Mouse (Mus musculus) midbrain, embryonic 16.5 days (tissue): ENCODE results near the gene Gcnt1. TPM values are rescaled to one million over a fixed set of nuclear protein-coding genes. Genes with fewer than 3 reads are reported as not detected.

ENCODE experiments used
- ATAC-seq: fragments of 200-750 bp; cut with Nextera tagmentation; 2 replicates; pipeline ENCODE4 v1.8.0; 2017; ENCODE audit warnings: moderate TSS enrichment
- H3K27ac ChIP-seq: fragments of 300-500 bp; sonication (generic); 2 replicates; pipeline ENCODE4 v1.5.1; 2014; ENCODE audit warnings: mild to moderate bottlenecking, low read length, mixed read lengths
- H3K27me3 ChIP-seq: fragments of 300-500 bp; sonication (generic); 2 replicates; pipeline ENCODE4 v1.6.1; 2014; ENCODE audit warnings: low read depth, low read length, mixed read lengths; ENCODE audit not compliant: control insufficient read depth, insufficient read depth
- H3K36me3 ChIP-seq: fragments of 300-500 bp; sonication (generic); 2 replicates; pipeline ENCODE4 v1.6.1; 2014; ENCODE audit warnings: mild to moderate bottlenecking, low read length, moderate library complexity, mixed read lengths; ENCODE audit not compliant: control insufficient read depth, insufficient read depth
- H3K4me1 ChIP-seq: fragments of 300-500 bp; sonication (generic); 2 replicates; pipeline ENCODE4 v1.6.1; 2014; ENCODE audit warnings: mild to moderate bottlenecking, low read length, mixed read lengths; ENCODE audit not compliant: control insufficient read depth, insufficient read depth
- H3K4me2 ChIP-seq: fragments of 300-500 bp; sonication (generic); 2 replicates; pipeline ENCODE4 v1.6.1; 2014; ENCODE audit warnings: mild to moderate bottlenecking, low read length, mixed read lengths
- H3K4me3 ChIP-seq: fragments of 300-500 bp; sonication (generic); 2 replicates; pipeline ENCODE4 v1.5.1; 2014; ENCODE audit warnings: low read depth, mild to moderate bottlenecking, low read length, moderate library complexity, mixed read lengths
- H3K9ac ChIP-seq: fragments of 300-500 bp; sonication (generic); 2 replicates; pipeline ENCODE4 v1.6.1; 2014; ENCODE audit warnings: low read depth, low read length, mixed read lengths
- H3K9me3 ChIP-seq: fragments of 300-500 bp; sonication (generic); replicated peaks from 2 replicates; pipeline ENCODE4 v1.6.1; 2014; ENCODE audit warnings: mild to moderate bottlenecking, low read length, mixed read lengths; ENCODE audit not compliant: control insufficient read depth, poor library complexity, severe bottlenecking
- WGBS: fragments of 180-500 bp; shearing (Covaris S2); extraction: QIAGEN DNeasy Blood & Tissue Kit; methylation state at CpG from one replicate; pipeline ENCODE4 v1.1.7; 2014; 5-methylcytosine and 5-hydroxymethylcytosine counted together
- polyA plus RNA-seq: library from polyadenylated mRNA; unstranded; fragments of >200 nt; fragmentation: Nextera tagmentation; extraction: Ambion mirVana; gene quantifications from 2 replicates; pipeline ENCODE4 v1.2.1, GENCODE M21; 2015

Gcnt1 gene
- polyA plus RNA-seq, 1 experiment from 2014 or later: 0.55 TPM

DNA sequence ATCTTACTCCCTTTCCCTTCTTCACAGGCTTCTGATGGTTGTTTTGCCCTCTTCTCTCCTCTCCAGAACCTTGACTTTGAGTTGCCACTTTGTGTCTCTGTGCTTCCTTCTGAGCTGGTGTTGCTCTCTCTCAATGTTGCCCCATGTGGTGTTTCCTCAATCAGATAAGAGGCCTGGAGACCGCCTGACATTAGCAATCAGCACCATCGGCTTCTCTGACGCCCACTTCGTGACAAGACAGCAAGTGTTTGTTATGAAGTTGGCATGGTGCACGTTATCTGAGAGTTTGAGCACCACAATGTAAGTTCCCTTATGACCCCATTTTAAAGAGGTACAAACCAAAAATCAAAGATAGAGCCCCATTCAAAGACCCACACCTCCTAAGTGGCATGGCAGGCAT lies 76.6 kb downstream of the Gcnt1 start:
- H3K36me3 ChIP-seq: no peaks in the 10 kb centered on the region
- H3K4me2 ChIP-seq: no peak overlapping the region
- H3K4me1 ChIP-seq: no peaks in the 10 kb centered on the region
- no peak for ATAC-seq
- H3K9ac ChIP-seq: no peak overlapping the region
- WGBS: 87% methylated on average over 5 of the region's 5 CpGs
- H3K27me3 ChIP-seq: no peaks in the 10 kb centered on the region
- no peak overlapping the region for H3K4me3 ChIP-seq
- no peak overlapping the region for H3K27ac ChIP-seq
- no peaks in the 10 kb centered on the region for H3K9me3 ChIP-seq

DNA sequence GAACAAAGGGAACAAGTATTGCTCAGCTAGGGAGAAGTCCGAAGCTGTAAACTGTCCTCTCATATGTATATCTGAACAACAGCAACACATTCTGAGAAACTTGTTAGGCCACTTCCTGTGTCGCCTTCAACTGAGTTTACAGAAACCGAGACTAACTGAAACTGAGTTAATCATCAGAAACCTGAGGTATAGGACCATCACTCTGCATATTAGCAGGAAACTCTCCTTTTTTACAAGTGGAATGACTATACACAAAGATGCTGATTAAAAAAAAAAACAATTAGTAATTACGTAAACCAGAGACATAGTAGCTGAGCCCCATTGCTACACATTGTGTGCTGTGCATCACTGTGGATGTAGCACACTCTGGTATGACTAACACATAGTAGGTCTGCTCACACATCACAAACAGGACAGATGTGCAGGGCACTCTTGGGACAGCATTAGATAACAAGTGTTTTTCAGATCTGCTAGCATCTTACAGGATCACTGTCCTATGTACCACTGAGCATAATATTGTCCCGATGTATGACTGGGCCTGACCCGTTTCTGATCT lies 77.4 kb downstream of the Gcnt1 start:
- Histone ChIP-seq H3K4me2 (no peak overlapping the region), H3K4me3 (no peak overlapping the region), H3K27ac (no peak overlapping the region), H3K9ac (no peak overlapping the region), H3K36me3 (no peaks in the 10 kb centered on the region), H3K27me3 (no peaks in the 10 kb centered on the region), H3K4me1 (no peaks in the 10 kb centered on the region), H3K9me3 (no peaks in the 10 kb centered on the region)
- ATAC-seq: no peak
- WGBS: 93% methylated on average over 6 of the region's 6 CpGs

DNA sequence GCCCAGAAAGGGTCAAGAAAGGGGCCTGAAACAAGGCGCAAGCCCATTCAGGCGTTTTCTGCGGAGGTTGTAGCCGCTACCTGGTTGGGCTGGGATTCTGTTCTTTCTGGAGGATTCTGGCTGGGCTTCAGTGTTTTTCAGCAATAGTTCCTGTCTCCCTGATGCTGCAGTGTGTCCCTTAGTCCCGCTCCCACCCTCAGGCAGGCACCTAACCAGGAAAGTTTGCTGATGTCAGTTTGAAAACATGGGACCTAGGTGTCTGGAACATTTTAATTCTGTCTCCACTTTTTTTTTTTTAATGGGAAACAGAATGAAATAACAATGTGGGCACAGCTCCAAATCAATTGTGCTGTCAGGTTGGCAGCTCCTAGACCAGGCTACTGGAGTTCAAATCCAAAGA lies 78.5 kb downstream of the Gcnt1 start:
- H3K4me1 ChIP-seq: no peaks in the 10 kb centered on the region
- no peaks in the 10 kb centered on the region for H3K9me3 ChIP-seq
- H3K4me2 ChIP-seq: no peak overlapping the region
- 92% methylated on average over 5 of the region's 5 CpGs for WGBS
- H3K36me3 ChIP-seq: no peaks in the 10 kb centered on the region
- H3K27me3 ChIP-seq: no peaks in the 10 kb centered on the region
- no peak for ATAC-seq
- no peak overlapping the region for H3K4me3 ChIP-seq
- no peak overlapping the region for H3K27ac ChIP-seq
- no peak overlapping the region for H3K9ac ChIP-seq

DNA sequence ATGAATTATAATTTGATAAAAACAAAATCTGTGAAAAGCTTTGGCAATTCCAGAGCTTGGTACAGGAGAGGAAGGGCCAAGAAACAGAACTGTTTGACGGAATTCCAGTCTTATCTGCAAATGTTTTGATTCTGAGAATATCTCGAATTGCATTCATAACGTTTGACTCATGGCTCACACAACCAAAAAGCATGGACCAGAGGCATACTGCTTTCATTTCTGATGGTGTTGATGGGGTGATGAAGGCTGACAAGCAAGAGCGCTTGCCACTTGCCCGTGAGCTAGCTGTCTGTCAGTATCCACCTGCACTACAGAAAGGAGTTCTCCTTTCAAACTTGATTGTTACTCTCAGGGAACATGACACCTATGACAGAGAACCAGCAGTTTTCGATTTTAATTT lies 83.1 kb downstream of the Gcnt1 start:
- H3K9ac ChIP-seq: no peak overlapping the region
- no peak overlapping the region for H3K4me2 ChIP-seq
- H3K27me3 ChIP-seq: no peaks in the 10 kb centered on the region
- ATAC-seq: no peak
- no peaks in the 10 kb centered on the region for H3K4me1 ChIP-seq
- no peak overlapping the region for H3K4me3 ChIP-seq
- no peaks in the 10 kb centered on the region for H3K9me3 ChIP-seq
- WGBS: 91% methylated on average over 6 of the region's 6 CpGs
- H3K36me3 ChIP-seq: no peaks in the 10 kb centered on the region
- H3K27ac ChIP-seq: no peak overlapping the region

DNA sequence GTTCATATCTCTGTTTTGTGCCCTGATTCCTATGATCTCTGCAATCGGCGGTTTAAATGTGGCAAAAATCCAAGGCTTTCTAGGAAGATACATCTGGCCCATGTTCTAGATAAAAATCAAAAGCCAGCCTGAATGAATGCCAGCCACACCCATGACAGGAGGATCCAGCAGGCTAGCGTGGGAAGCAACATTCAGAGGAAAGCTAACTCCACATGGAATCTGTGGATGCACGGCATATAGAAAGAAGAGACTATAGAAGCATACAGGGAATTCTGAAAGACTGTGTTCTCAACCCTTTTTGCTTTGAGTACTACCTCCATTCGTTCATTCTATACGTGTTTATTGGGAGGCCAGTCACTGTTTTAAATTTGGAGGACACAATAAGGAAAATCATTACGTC lies 86.6 kb downstream of the Gcnt1 start:
- Histone ChIP-seq H3K4me2 (no peak overlapping the region), H3K9me3 (no peaks in the 10 kb centered on the region), H3K9ac (no peak overlapping the region), H3K4me3 (no peak overlapping the region), H3K27me3 (no peaks in the 10 kb centered on the region), H3K27ac (no peak overlapping the region), H3K36me3 (no peaks in the 10 kb centered on the region), H3K4me1 (no peaks in the 10 kb centered on the region)
- ATAC-seq: no peak
- 77% methylated on average over 7 of the region's 7 CpGs for whole genome bisulfite sequencing

DNA sequence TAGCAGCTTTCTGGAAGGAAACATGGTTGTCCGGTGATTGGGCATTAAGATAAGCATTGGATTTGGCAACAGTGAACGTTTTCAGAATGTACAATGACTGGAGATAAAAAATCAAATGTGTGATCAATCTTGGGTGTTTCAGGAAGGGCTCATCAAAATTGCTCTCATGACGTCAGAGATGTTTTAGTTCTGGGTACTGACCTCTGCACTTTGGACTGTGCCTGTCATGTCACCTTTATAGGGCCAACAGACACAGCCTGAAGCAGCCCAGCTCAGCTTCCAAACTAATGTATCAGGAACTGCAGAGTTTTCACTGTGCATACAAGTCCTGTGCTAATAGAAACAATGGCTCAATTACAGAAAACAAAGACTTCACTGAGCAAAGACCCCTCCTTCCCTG lies 89.3 kb downstream of the Gcnt1 start:
- WGBS: 82% methylated on average over 3 of the region's 3 CpGs
- Histone ChIP-seq H3K9me3 (no peaks in the 10 kb centered on the region), H3K27ac (no peak overlapping the region), H3K27me3 (no peaks in the 10 kb centered on the region), H3K9ac (no peak overlapping the region), H3K36me3 (no peaks in the 10 kb centered on the region), H3K4me3 (no peak overlapping the region), H3K4me1 (no peaks in the 10 kb centered on the region), H3K4me2 (no peak overlapping the region)
- no peak for ATAC-seq

DNA sequence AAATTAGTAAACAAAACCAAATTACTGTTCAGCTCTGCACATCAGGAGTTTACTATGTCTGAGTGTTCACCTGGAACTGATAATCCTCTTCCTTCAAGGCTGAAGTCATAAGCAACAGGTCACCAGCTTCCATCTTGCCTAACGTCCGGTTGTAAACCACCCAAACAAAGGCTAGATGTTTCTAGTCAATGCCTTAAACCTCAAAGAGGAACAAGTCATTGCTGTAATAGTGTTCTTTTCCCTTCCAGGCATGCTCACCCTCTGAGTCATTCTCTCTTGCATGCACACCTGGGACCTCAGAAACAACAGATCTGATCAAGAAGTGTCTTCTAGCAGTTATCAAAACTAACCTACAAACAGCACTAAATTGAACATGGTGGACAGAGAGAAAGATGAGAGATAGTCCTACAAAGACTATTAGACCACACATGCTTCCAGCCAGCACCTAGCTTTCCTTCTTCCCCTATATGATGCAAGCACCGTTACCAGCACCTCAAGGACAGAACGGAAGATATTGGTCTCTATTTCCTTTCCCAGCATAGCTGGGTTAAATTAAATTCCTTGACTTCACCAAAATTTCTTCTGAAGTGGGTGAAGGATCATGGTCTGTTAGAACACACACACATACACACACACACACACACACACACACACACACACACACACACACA lies 94.1 kb downstream of the Gcnt1 start:
- no peak for ATAC-seq
- 92% methylated on average over 4 of the region's 4 CpGs for WGBS

More for the DNA sequence above, 94.1 kb downstream of the Gcnt1 start:
- Histone ChIP-seq H3K4me3 (no peak overlapping the region), H3K9me3 (no peaks in the 10 kb centered on the region), H3K9ac (no peak overlapping the region), H3K27me3 (no peaks in the 10 kb centered on the region), H3K4me1 (no peaks in the 10 kb centered on the region), H3K36me3 (no peaks in the 10 kb centered on the region), H3K4me2 (no peak overlapping the region), H3K27ac (no peak overlapping the region)

Other genes with a start within 250 kb of the Gcnt1 start
- 74.5 and 74.9 TPM in 2 replicates for gene Rfk, start 21.2 kb upstream of the Gcnt1 start, polyA plus RNA-seq